Comparison of ENCODE assay signal across 9 mouse cellular contexts in the genomic region with DNA sequence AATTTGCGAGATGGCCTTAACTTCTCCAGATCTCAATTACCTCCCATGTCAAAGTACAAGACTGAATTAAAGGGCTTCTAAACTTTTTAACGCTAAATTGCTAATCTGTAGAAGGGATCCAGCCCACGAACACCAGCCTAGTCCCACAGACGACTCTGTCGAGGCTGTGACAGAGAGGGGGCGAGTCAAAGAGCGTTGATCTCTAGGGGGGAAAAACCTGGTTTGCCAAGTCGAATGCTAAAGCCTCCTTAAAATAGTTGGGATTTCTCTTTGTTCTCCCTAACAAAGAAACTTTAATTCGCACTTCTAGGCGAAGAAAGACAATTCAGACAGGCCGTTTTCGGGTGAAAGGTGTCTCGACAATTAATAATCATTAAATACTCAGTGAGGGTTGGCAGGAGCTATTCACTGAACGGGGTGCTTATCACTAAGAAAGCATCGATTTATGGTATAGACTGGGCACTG. TPM values are rescaled to one million over a fixed set of nuclear protein-coding genes. Genes with fewer than 3 reads are reported as not detected.
DNase-seq lines count a peak whose midpoint lies in the region; ATAC-seq and TF ChIP-seq lines count a peak whose summit lies in the region.
"Had no signal": no experiment of that assay in that cellular context is flagged by ENCODE, and none has a peak within 500 bp of the region (broad histone marks: within the 10 kb centered on the region; RNA-seq: fewer than 3 reads in every experiment).

No protein-coding gene starts in this region.

- no peak for TF ChIP-seq CTCF in liver, embryonic 14.5 days (IDR thresholded peaks at IDR 0.05; ENCODE audit: low read depth)

- H3K4me3 ChIP-seq in lung, embryonic 16.5 days (ENCODE audit: low read length), result peak overlapping the region; percentile 52
- H3K4me3 ChIP-seq in forebrain, embryonic 15.5 days, result peak overlapping the region; percentile 48
- H3K4me3 ChIP-seq in liver, embryonic 14.5 days (ENCODE audit: insufficient read depth in 1 of 2, low read depth in 2 of 2, low read length in 2 of 2), result no peak overlapping the region
- peak overlapping the region; percentile 51 for H3K4me3 ChIP-seq in stomach, embryonic 16.5 days (replicated peaks; ENCODE audit: low read length)

- no peak for DNase-seq in lung, postnatal 36 days
- no peak for DNase-seq in liver, embryonic 14.5 days (ENCODE audit: low read depth in 3 of 3, low spot score in 3 of 3)
- DNase-seq in left cerebral cortex, adult 18-20 months (ENCODE audit: low spot score in 2 of 2), result no peak
- no peak for DNase-seq in spleen, postnatal 4 days (ENCODE audit: low spot score in 2 of 2)
- DNase-seq in adrenal gland, adult (ENCODE audit: inconsistent age in 2 of 2, low spot score in 1 of 2), result no peak

- no peaks in the 10 kb centered on the region; the same call in 1 of the 2 replicates for H3K27me3 ChIP-seq in lung, embryonic 16.5 days (ENCODE audit: control insufficient read depth, insufficient read depth, low read depth, low read length)
- no peaks in the 10 kb centered on the region for H3K27me3 ChIP-seq in forebrain, embryonic 15.5 days
- H3K27me3 ChIP-seq in liver, embryonic 14.5 days (ENCODE audit: control insufficient read depth, insufficient read depth, low read length), result peaks cover 17% of the 10 kb centered on the region
- H3K27me3 ChIP-seq in stomach, embryonic 16.5 days (ENCODE audit: control insufficient read depth, insufficient read depth, low read length), result no peaks in the 10 kb centered on the region

- 21% methylated on average over 15 of the region's 15 CpGs for WGBS in lung, embryonic 16.5 days
- WGBS in forebrain, embryonic 15.5 days, result 1% methylated on average over 15 of the region's 15 CpGs
- 11% methylated on average over 15 of the region's 15 CpGs for WGBS in liver, embryonic 14.5 days (ENCODE audit: insufficient replicate concordance)
- 17% methylated on average over 15 of the region's 15 CpGs for WGBS in stomach, embryonic 16.5 days

- H3K9me3 ChIP-seq in lung, embryonic 16.5 days (ENCODE audit: control insufficient read depth, low read length), result no peaks in the 10 kb centered on the region
- H3K9me3 ChIP-seq in forebrain, embryonic 15.5 days, result no peaks in the 10 kb centered on the region
- no peaks in the 10 kb centered on the region for H3K9me3 ChIP-seq in liver, embryonic 14.5 days (ENCODE audit: control insufficient read depth, low read length)
- H3K9me3 ChIP-seq in stomach, embryonic 16.5 days (replicated peaks; ENCODE audit: control insufficient read depth, low read length), result no peaks in the 10 kb centered on the region

- ATAC-seq in lung, embryonic 16.5 days (ENCODE audit: low read depth), result no peak
- ATAC-seq in forebrain, embryonic 15.5 days (replicated peaks), result no peak
- ATAC-seq in liver, embryonic 14.5 days (ENCODE audit: insufficient read depth), result no peak
- ATAC-seq in stomach, embryonic 16.5 days (ENCODE audit: insufficient read depth, low FRiP score), result no peak
- ATAC-seq: Patski had no signal

- peak overlapping the region; percentile 75; the same call in 1 of the 2 replicates for H3K9ac ChIP-seq in lung, embryonic 16.5 days (ENCODE audit: low read length)
- peak overlapping the region; percentile 62 for H3K9ac ChIP-seq in forebrain, embryonic 15.5 days (replicated peaks)
- no peak overlapping the region for H3K9ac ChIP-seq in liver, embryonic 14.5 days (replicated peaks)
- peak overlapping the region; percentile 72; the same call in 1 of the 2 replicates for H3K9ac ChIP-seq in stomach, embryonic 16.5 days (ENCODE audit: low read length)

- no peak for TF ChIP-seq EP300 in liver, embryonic 14.5 days (IDR thresholded peaks at IDR 0.05; ENCODE audit: low read depth)

- H3K4me1 ChIP-seq in lung, embryonic 16.5 days (replicated peaks; ENCODE audit: control insufficient read depth, insufficient read depth, low read length), result peaks cover 7% of the 10 kb centered on the region
- peaks cover 22% of the 10 kb centered on the region for H3K4me1 ChIP-seq in forebrain, embryonic 15.5 days
- H3K4me1 ChIP-seq in liver, embryonic 14.5 days (replicated peaks; ENCODE audit: control insufficient read depth in 2 of 2, insufficient read depth in 2 of 2, low read length in 1 of 2), result no peaks in the 10 kb centered on the region
- H3K4me1 ChIP-seq in stomach, embryonic 16.5 days (ENCODE audit: control insufficient read depth, insufficient read depth, low read length), result no peaks in the 10 kb centered on the region; the same call in 1 of the 2 replicates

- no peaks in the 10 kb centered on the region for H3K36me3 ChIP-seq in lung, embryonic 16.5 days (ENCODE audit: control insufficient read depth, insufficient read depth, low read length)
- no peaks in the 10 kb centered on the region for H3K36me3 ChIP-seq in forebrain, embryonic 15.5 days
- H3K36me3 ChIP-seq in liver, embryonic 14.5 days (replicated peaks; ENCODE audit: control insufficient read depth, insufficient read depth, low read depth), result no peaks in the 10 kb centered on the region
- no peaks in the 10 kb centered on the region for H3K36me3 ChIP-seq in stomach, embryonic 16.5 days (ENCODE audit: control insufficient read depth, insufficient read depth, low read length)

- no peak overlapping the region for H3K27ac ChIP-seq in lung, embryonic 16.5 days (ENCODE audit: low read length)
- peak overlapping the region; percentile 63 for H3K27ac ChIP-seq in forebrain, embryonic 15.5 days (replicated peaks)
- no peak overlapping the region for H3K27ac ChIP-seq in liver, embryonic 14.5 days
- H3K27ac ChIP-seq in stomach, embryonic 16.5 days (ENCODE audit: low read length), result no peak overlapping the region

- peak overlapping the region; percentile 83 for H3K4me2 ChIP-seq in lung, embryonic 16.5 days (ENCODE audit: low read depth, low read length)
- peak overlapping the region; percentile 93 for H3K4me2 ChIP-seq in forebrain, embryonic 15.5 days (replicated peaks)
- peak overlapping the region; percentile 55 for H3K4me2 ChIP-seq in liver, embryonic 14.5 days (ENCODE audit: low read depth)
- H3K4me2 ChIP-seq in stomach, embryonic 16.5 days (ENCODE audit: low read depth, low read length), result peak overlapping the region; percentile 91

RNA-seq across cellular contexts. Expression of a gene that starts 27.0 kb away (rescaled TPM):
- polyA plus RNA-seq in lung, embryonic 16.5 days (2015; fragmentation: Nextera tagmentation; extraction: Ambion mirVana), result 16.9 and 25.9 TPM in 2 replicates
- polyA plus RNA-seq in forebrain, embryonic 15.5 days (2015; fragmentation: Nextera tagmentation; extraction: Ambion mirVana), result 31.4 and 32.5 TPM in 2 replicates
- 9.9 and 11.8 TPM in 2 replicates for polyA plus RNA-seq in liver, embryonic 14.5 days (2012; rRNA removed)
- 13.3 and 21.0 TPM in 2 replicates for polyA plus RNA-seq in liver, embryonic 14.5 days (2014; fragmentation: Nextera tagmentation; extraction: Ambion mirVana)
- 11.5 and 12.5 TPM in 2 replicates for polyA plus RNA-seq in stomach, embryonic 16.5 days (2015; fragmentation: Nextera tagmentation; extraction: Ambion mirVana)
- 10 to 100 TPM; 36.6 to 39.1 TPM for total RNA-seq in left cerebral cortex, adult 18-20 months (2021)

Comparison
In these comparisons a context has a peak if more than half of its experiments do, and no peak if none do; other contexts are left out.
1. H3K4me3 ChIP-seq: peak in lung, embryonic 16.5 days (single experiment), forebrain, embryonic 15.5 days (single experiment) and stomach, embryonic 16.5 days (single experiment); none in liver, embryonic 14.5 days (0 of 2).
2. Peak in every context shown above with its lines, with median percentiles within 50 percentile points of each other: H3K4me2 ChIP-seq.